Mouse (Mus musculus) large intestine, adult 2 months (tissue): Measurements from ENCODE around the gene Endou. TPM values are rescaled to one million over a fixed set of nuclear protein-coding genes. Genes with fewer than 3 reads are reported as not detected.

Experiments used
- DNase-seq: peaks from one replicate; pipeline ENCODE4 v3.0.0-alpha.2; 2012; ENCODE audit warnings: low read depth, low spot score
- WGBS: fragments of 180-500 bp; shearing (Covaris S2); methylation state at CpG from one replicate; pipeline ENCODE4 v1.1.7; 2018; 5-methylcytosine and 5-hydroxymethylcytosine counted together
- polyA plus RNA-seq: library from polyadenylated mRNA; depleted of rRNA; stranded (reverse); fragments of >200 nt; gene quantifications from 2 replicates; pipeline ENCODE4 v1.2.3, GENCODE M21; 2012; rRNA removed

Gene Endou
- polyA plus RNA-seq, result 0.66 and 0.99 TPM in 2 replicates

DNA sequence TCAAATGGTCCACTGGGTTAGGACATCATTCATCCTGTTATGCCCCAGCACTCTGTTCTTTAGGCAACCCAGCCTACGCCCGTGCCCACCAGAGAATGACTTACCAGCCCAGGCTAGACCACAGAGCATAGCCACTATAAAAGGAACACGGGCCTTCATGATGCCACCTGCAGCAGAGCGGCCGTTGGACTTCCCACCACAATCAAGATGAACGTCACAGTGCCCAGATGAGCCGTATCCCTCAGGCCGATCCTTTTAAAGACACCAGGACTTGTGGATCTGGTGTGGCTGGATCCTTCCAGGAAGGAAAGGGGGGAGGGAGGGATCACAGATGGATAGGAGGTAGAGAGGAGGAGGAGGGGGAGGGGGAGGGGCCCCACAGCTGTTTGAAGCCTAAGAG, at the start of gene Endou:
Gene Endou, minus strand, starts transcription at position 229 of the 400 bp plus-strand sequence.
- 80% methylated on average over 8 of the region's 8 CpGs for WGBS
- DNase-seq, result no peak

DNA sequence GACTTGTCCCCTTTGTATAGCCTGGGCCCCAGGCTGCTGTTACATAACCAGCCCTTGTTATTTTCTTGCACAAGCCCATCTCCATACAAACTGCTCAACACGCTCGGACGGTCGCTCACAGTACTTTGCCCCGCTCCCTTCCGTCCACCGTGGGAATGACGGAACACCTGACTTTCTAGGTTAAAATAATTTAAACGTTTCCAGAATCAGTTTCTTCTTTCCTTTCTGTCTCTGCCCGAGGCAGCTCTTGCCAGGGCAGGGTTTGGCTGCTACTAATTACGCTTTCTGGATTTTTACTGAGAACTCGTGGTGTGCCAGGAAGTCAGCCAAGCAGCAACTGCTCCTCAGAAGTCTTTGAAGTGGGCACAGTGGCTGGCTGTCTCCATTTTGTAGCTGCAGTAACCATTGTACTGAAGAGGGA, 49.5 kb upstream of the Endou start:
- WGBS, result 70% methylated on average over 12 of the region's 12 CpGs
- no peak for DNase-seq

DNA sequence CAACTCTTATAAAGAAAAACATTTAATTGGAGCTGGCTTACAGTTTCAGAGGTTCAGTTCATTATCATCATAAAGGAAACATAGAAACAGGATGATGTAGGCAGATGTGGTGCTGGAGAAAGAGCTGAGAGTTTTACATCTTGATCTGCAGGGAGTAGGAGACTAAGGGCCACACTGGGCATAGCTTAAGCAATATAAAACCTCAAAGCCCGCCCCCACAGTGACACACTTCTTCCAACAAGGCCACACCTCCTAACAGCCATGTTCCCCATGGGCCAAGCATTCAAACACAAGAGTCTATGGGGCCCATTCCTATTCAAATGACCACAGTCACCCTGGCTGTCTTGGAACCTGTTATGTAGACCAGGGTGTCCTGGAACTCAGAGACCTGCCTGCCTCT, 48.4 kb upstream of the Endou start:
- 81% methylated on average over 1 of the region's 1 CpGs for WGBS

DNA sequence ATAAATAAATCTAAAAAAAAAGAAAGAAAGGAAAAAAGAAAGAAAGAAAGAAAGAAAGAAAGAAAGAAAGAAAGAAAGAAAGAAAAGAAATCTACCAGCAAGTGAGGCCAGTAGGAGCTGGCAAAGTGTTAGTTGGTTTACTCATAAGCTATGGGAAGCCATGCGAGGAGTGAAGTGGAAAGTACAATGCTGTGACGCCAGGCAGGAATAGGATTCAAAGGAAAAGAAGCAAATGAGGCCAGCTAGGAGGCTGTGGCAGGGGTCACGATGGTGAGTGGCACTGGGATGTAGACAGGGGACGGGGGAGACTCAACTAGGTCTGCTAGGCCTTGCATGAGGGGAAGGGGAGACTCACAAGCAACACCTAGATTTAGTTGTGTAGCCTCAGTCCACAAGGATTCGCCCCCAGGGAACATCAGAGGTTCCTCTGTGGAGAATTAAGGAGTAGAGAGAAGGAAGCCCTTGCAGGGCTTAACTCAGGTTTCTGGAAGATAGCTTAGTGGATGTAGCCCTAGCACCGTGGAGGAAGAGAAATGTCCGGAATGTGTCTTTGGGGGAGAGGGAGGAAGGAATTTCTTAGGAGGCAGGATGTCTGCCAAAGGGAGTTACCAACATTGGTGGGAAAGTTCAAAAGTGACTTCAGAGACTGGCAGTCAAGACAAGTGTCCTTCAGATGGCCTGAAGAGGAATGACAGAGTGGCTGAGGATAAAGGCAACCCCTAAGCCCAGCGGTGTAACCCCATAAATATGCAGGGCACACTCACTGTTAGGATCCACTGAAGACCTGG, 47.4 kb upstream of the Endou start, which contains the start of gene Slc48a1:
Gene Slc48a1, plus strand, starts transcription at position 210 of the 788 bp plus-strand sequence.
- no peak for DNase-seq
- WGBS, result 75% methylated on average over 8 of the region's 8 CpGs

More for the DNA sequence above, 48.4 kb upstream of the Endou start:
- DNase-seq, result no peak

DNA sequence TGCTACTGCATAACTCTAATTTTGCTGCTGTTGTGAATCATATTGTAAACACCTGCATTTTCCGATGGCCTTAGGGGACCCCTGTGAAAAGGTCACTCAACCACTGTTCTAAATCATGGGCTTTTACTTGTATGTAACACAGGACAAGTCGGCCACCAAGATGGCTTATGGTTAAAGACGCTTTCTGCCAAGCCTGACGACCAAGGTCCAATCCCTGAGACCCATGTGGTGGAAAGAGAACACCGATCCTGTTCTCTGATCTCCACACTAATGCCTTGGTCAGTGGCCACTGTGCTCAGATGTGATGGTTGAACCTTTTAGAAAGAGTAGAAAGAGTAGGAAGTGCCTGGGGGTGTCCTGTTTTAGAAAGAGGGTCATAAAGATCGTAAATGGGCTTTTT, 45.8 kb upstream of the Endou start:
- DNase-seq, result no peak
- 75% methylated on average over 6 of the region's 6 CpGs for WGBS

DNA sequence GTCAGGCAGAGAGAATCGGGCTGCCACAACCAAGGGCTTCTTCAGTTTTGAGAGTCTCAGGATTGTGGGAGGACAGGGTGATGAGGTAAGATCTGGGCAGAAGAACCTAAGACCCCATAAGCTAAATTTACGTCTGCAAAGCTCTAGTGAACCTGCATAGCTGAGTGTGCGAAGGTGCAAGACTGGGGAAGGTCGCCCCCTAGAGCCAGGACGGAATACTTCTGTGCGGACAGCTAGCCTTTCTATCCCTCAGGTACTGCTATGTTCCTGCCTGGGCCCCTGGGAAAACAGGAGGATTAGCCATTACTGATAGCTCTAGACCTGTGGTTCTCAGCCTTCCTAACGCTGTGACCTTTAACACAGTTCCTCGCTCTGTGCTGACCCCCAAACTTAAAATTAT, 45.4 kb upstream of the Endou start:
- 9% methylated on average over 8 of the region's 8 CpGs for WGBS
- DNase-seq, result no peak

DNA sequence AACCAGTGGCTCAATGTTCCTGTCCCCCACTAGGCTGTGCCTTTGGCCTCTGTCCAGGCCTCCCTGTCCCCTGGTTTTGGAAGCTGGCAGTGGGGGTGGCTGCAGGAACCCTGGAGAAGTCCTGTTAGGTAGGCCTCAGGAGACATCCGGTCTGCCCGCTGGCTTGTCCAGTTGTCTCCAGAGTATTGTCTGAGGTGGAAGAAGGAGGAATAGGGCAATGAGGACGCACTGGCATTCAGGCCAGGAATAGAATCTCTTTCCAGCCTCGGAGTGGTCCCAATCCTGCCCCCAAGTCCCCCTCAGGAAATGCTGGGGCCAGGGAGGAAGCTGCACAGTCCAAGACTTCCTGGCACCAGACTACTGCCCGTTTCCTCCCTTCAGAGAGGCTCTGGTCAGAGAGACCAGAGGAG, 42.8 kb upstream of the Endou start:
- DNase-seq, result no peak
- WGBS, result 76% methylated on average over 5 of the region's 5 CpGs

DNA sequence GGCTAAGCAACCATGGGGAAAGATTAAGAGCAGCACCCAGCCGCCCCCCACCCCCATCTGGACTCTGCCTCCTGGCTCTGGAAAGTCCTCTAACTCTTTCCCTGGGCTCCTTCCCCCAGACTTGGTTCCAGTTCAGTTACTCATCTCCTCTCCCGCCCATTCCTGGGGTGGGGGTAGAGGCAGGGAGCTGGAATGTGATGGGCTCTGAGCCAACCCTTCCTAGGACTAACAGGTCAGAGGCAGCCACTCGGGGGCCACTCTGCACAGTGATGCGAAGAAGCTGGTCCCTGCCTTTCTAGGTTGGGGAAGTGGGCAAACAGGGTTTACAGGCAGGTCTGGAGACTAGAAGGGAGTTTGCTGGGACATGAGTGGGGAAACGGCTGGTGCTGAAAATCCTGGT, 42.0 kb upstream of the Endou start:
- DNase-seq, result no peak
- 21% methylated on average over 5 of the region's 5 CpGs for WGBS

DNA sequence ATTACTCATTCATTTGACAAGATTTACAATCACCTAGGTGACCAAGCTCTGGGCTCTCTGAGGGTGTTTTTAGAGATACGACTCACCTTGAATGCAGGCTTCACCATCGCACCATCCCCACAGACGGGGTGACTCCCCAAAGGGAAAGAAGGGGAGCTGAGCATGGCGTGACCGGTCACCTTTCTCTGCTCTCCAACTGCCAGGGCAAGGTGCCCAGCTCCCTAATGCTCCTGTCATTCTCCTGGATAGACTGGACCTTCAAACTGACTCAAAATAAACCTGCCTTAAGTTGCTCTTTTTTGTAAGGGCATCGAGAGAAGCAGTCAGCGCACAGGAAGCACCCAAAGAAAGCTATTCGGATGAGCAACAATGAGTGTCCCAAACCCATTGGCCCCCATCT, 39.1 kb upstream of the Endou start:
- no peak for DNase-seq
- WGBS, result 79% methylated on average over 8 of the region's 8 CpGs

DNA sequence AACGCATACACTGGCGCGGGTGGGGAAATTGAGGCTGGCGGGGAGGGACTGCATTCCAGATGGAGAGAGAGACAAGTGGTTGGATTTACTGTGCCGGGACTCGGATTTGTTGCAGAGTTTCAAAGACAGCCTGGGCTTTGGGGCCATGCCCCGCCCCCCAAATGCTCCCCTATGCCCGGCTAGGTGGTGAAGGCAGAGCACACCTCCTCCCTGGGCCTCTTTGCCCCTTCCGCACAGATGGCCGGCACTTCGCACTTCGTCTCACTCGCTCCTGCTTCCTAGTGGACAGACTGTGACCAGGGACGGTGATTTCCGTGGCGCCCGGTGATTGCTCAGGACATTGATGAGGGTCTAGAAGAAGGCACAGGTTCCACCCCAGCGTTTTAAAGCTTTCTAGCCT, 37.1 kb upstream of the Endou start:
- no peak for DNase-seq
- whole genome bisulfite sequencing, result 3% methylated on average over 18 of the region's 18 CpGs

DNA sequence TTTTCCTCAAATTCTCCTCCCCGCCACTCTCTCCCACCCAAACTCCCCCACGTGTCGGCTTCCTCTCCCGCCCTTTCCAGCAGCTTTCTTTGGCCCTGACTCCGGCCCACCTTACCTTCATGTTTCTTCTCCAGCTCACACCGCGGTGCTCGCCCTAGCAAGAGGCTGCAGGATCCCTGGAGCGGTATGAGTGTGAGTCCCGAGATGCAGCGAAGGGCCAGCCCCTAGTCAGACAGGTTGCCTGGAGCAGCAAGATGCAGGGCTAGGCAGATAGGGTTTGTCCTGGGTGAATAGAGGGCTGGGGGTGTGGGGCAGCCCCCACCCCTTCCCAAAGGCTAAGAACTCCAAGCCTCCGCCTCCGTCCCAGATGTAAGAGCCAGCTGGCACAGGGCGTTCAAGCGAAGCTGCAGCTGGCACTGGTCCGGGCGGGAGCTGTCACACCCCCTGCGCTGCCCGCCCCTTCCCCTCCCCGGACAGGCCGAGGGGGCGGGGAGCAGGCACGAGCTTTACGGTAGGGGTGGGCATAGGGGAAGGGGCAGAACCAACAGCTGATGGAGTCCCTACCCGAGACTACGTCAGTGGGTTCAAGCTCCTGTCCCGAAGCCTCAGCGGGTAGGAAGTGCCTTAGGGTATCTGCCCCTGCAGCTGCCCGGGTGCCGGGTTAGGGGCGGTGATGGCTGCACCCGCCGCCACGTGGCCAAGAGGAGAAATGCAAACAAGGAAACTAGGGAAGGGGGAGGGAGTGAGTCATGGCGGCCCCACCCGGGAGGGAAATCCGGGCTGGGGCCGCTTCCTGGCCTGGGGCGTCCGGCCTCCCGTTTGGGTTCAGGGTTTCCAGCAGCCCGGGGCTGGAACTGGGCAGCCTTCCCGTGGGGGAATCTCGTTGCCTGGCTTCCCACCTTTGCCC, 36.4 kb upstream of the Endou start, which contains the start of gene Rapgef3:
Gene Rapgef3, minus strand, starts transcription at position 693 of the 907 bp plus-strand sequence.
- DNase-seq, result no peak
- WGBS, result 2% methylated on average over 44 of the region's 44 CpGs

DNA sequence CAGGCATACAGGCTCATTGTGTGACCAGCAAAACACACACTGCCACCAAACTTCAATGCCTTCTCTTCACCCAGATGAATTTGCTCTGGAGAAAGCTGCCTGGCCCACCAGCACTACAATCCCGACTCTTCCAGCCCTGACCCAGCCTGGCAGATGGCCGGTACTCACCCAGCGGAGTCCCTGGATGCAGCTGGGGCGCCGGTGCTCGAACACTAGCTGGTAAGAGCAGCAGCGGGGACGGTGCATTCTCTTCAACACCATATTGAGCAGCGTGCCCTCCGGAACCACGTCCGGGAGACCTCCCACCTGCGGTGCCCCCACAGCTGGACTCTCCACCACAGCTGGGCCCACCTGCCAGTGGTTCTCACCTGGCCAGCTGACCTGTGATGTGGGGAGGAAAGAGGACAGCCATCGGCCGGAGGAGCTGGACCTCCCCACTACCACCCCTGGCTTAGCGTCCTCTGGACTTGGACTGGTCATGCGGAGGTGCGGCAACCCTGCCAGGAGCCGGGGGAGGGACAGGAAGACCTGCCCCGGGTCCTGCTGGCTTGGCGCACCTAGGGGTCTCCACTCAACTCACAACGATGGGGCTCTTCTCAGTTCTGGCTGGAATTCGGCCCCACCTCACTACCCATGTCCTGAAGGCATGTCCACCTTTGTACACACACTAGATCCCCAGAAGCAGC, 35.6 kb upstream of the Endou start:
- no peak for DNase-seq
- 20% methylated on average over 23 of the region's 23 CpGs for WGBS

DNA sequence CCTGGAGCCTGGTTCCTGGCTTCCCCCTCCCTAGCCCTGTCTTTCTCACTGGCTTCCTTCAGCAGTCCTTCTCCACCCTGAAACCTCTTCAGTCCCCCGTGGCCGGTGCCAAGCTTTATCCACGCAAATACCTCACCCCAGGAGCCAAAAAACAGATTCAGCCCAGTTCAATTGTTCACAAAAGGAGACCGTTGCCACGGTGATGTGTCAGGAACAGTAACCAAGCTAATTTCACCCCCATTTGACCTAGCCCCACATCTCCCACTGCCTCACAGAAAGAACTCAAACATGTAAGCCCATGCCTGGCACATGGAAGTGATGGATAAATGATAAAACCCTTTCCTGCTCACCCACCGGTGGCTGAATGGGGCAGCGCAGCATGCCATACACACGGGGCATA, 35.1 kb upstream of the Endou start:
- WGBS, result 32% methylated on average over 8 of the region's 8 CpGs
- no peak for DNase-seq

DNA sequence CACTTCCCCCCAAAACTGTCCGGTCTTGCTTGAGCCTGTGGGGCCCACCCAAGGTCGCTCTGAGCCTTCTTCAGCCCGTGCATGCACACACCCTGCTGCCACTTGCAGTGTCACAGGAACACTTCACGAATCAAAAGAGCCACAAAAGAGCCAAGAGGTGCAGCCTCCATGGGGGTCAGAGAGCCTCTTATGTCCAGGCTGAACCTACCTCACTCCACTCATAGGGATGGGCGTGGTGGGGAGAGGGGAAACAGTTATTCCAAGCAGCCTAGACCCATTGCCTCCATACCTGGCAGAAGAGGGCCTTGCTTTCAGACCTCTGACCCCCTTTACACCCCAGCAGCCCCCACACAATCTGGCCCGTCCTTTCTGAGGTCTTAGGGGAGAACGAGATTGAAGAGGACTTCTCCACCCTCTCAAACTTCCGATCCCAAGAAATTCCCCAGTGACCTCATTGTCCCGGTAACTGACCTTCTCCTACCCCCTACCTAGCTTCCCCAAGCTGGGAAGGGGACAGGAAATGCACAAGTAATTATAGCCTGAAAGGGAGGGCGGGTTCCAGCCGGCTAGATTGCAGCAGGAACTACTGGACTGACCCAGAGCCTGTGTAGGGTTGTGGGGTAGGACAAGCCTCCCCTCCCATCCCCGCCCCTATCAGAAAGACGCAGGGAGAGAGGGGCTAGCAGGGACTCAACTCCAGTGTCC, 34.1 kb upstream of the Endou start:
- 42% methylated on average over 13 of the region's 13 CpGs for WGBS
- DNase-seq, result no peak

DNA sequence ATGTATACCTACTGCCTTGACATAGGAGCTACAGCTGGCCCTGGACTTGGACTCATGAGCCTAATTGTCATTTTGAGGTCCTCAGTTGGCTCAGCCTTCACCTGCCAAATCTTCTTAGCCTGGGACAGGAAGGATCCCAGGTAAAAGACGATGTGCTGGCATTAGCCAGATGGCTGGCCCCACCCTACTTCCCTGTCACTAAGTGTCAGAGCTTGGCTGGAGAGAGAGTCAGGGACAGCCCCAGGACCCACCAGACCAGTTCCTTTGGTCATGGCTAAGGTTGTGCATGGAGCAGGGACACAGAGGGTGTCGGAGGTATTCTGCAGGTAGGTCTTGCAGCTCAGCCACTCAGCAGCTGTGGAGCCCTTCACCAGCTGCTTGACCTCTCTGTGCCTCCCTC, 33.4 kb upstream of the Endou start:
- DNase-seq, result no peak
- 32% methylated on average over 2 of the region's 2 CpGs for WGBS

DNA sequence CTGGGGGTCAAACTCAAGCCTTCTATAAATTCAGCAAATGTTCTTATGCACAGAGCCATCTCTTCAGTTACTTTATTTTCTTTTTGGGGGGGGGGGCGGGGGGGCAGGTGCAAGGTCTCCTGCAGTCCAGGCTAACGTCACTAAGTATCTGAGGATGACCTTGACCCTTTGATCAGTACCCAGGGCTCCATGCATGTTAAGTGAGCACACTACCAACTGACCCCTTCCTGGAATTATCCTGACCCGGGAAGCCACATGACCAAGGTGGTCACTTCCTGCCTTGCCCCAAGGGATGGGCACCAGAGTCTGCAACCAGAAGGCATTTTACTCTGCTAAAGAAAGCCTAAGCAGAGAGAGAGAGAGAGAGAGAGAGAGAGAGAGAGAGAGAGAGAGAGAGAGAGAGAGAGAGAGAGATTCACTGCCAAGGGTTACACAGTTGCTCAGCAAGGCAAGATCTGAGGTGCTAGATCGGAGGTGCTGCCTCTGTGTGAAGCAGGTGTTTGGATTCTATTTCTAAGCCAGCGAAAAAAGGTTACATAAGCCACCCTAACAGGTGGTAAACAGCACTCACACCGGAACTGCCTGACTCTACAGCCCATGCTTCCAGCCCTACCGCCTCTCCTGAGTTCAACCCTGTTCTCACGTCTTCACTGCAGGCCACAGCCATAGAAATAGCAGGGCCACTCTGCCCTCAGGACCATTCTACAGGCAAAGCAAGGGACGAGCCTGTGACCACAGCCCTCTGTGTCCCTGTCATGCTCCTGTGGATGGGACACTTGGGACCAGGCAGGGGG, 32.3 kb upstream of the Endou start:
- DNase-seq, result no peak

DNA sequence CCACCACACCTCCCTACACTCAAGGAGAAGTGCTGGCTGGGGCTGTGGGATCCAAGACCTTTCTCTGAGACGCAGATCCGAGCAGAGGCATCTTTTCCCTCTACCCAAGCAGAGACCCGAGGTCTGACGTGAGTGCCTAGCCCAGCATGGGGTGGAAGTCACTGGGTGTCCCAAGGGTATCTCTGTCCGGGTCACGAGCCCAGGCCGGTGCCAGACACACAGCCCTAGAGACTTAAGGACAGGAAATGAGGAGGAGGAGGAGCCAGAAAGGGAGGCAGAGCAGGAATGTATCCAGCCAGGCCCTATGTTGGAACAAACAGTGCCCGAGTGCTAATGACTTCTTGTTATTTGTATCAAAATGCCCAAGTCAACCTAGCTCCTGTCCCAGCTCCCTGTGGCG, 31.6 kb upstream of the Endou start:
- DNase-seq, result no peak
- 72% methylated on average over 9 of the region's 9 CpGs for WGBS

More for the DNA sequence above, 32.3 kb upstream of the Endou start:
- 53% methylated on average over 9 of the region's 9 CpGs for WGBS

DNA sequence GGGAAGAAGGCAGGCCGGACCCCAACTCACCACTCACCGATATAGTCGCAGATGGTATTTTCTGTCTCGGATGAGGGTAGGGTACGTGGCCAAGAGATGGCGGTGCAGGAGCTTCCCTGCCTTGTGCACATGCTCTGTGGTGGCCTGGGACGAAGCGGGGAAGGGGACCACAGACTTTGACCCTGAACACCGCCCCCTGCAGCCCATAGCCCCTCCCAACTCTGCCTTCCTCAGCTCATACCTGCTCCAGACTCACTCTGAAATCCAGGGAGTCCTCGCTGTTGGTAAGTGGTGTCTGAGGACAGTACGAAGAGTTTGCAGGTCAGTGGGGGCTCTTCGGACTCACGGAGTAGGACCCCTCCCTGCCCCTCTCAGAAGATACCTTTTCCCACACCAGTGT, 30.3 kb upstream of the Endou start:
- WGBS, result 58% methylated on average over 13 of the region's 13 CpGs
- no peak for DNase-seq

DNA sequence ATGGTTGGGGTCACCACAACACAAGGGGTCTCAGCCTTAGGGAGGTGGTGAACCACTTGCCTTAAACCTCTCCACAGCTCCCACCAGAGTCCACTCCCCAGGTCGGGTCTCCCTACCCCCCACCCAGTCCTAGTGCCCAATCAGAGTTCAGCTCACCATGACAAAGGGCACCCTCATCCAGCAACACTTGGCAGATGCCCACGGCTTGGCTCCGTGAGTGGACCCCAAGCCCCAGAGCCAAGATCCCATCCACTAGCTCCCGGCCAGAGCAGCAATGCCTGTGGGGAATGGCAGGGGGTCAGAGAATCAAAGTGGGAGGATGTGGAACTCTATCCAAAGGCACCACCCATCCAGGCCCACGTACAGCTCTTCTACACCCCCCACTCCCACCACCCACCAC, 29.8 kb upstream of the Endou start:
- DNase-seq, result no peak
- WGBS, result 78% methylated on average over 5 of the region's 5 CpGs
